Mouse (Mus musculus) cortical plate, adult 2 months (tissue): Measurements from ENCODE around the gene Atp6v1e2. TPM values are rescaled to one million over a fixed set of nuclear protein-coding genes. Genes with fewer than 3 reads are reported as not detected.

Experiments
- H3K27ac ChIP-seq: fragments of 200-500 bp; 2 replicates; pipeline ENCODE4 v1.5.1; 2012; ENCODE audit warnings: low read length, control low read depth, inconsistent platforms; ENCODE audit not compliant: insufficient read depth
- H3K4me1 ChIP-seq: fragments of 200-500 bp; 2 replicates; pipeline ENCODE4 v1.6.1; 2011; ENCODE audit warnings: low read length; ENCODE audit not compliant: control insufficient read depth, insufficient read depth
- H3K4me3 ChIP-seq: fragments of 200-500 bp; 2 replicates; pipeline ENCODE4 v1.5.1; 2011; ENCODE audit warnings: mild to moderate bottlenecking, low read length, control low read depth; ENCODE audit not compliant: insufficient read depth
- CTCF ChIP-seq: fragments of 200-500 bp; IDR thresholded peaks from 2 replicates; pipeline ENCODE4 v1.5.1; 2011; ENCODE audit warnings: mild to moderate bottlenecking, control low read depth, low read length; ENCODE audit not compliant: insufficient read depth; ENCODE audit errors: extremely low read depth
- POLR2A ChIP-seq: fragments of 200-500 bp; IDR thresholded peaks from 2 replicates; pipeline ENCODE4 v1.6.1; 2011; ENCODE audit warnings: mild to moderate bottlenecking, low read length, control low read depth; ENCODE audit not compliant: insufficient read depth; ENCODE audit errors: extremely low read depth
- polyA plus RNA-seq: library from polyadenylated mRNA; depleted of rRNA; stranded (reverse); fragments of >200 nt; gene quantifications from 2 replicates; pipeline ENCODE4 v1.2.3, GENCODE M21; 2012; rRNA removed

Atp6v1e2 gene
- not detected in 2 replicates for polyA plus RNA-seq

DNA sequence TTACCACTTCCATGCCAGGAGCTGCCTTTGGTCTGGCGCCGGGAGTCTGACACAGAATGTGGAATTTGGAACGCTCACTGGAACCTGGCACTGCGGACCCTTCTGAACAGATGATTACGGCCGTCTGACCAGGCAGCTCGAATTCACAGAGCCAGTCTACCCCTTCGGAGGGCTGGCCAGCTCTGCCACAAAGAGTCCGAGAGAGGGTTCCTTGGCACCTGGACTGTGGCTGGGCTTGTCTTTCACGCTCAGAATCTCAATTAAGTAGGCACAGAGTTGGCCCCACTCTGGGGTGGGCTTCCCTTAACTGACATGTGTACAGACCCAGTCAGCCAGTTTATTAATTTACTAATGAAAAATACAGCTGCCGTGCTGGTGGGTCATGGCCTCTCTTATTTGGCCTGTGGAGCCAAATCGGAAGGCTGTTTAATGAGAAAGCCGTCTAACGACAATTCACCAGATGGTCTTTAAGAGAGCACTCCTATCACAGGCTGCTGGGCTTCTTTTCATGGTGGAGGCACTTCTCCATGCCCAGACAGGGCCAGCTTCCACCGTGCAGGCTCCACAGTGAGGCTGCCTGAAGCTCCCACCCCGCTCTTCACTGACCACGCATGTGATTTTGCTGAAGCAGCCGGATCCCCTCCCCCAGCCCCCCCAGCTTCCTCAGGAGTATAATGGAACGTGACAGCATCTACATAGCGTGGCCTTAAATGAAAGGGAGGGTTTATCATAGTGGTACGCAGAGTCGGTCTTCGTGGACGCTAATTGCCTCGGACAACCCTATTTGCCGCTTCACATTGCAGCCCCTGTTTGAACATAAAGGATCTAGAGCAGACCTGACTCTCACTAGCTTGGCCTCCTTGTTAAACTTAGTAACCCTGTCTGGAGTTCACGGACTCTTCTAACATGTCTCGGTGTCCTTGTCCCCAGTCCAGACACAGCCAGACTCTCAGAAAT lies at the start of gene Atp6v1e2:
Gene Atp6v1e2 (minus strand): TSS at position 58 of the 957 bp plus-strand sequence.
- H3K27ac ChIP-seq, result no peak within 1 kb of the TSS

DNA sequence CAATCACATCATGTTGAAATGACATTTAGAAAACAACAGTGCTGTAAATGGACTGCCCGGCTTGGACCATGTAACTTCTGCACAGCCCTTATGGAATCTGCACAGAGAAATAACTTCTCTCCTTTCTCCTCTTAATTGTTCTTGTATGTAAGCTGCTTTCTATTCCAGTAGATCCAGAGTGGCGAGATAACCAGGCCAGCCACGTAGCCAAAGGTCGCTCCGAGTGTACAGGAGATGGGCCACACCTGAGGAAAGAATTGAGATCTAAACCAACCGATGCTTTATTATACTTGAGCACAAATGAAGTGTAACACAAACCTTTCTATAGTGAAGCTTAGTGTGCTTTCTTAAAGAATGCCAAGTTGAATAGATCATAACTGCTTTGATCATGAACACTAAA lies 49.6 kb upstream of the Atp6v1e2 start:
- H3K4me1 ChIP-seq, result no peaks in the 10 kb centered on the region
- TF ChIP-seq CTCF (no peak), POLR2A (no peak)
- no peak overlapping the region for H3K27ac ChIP-seq

More for the DNA sequence above, at the start of gene Atp6v1e2:
- Histone ChIP-seq H3K4me3 (no peak within 1 kb of the TSS), H3K4me1 (no peaks in the 10 kb centered on the region)
- no peak for TF ChIP-seq POLR2A
- no peak for TF ChIP-seq CTCF

DNA sequence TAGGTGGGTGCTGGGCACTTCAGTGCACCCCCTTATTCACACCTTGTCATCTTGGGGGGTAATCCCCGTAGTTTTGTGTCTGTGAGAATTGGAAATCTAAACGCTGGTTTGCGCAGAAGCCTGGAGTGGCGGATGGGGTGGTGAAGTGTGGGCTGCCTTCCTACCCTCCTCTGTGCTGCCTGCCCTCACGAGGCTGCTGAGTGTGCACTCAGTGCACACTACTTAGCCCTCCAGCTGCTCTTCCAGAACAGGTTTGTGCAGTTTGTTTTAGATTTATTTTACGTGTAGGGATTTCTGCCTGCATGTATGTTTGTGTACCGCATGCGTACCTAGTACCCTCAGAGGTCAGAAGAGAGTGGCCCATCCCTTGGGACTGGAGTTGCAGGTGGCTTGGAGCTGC lies 43.6 kb upstream of the Atp6v1e2 start:
- Histone ChIP-seq H3K4me1 (no peaks in the 10 kb centered on the region), H3K4me3 (no peak overlapping the region), H3K27ac (no peak overlapping the region)
- TF ChIP-seq CTCF (no peak), POLR2A (no peak)

More for the DNA sequence above, 49.6 kb upstream of the Atp6v1e2 start:
- no peak overlapping the region for H3K4me3 ChIP-seq

DNA sequence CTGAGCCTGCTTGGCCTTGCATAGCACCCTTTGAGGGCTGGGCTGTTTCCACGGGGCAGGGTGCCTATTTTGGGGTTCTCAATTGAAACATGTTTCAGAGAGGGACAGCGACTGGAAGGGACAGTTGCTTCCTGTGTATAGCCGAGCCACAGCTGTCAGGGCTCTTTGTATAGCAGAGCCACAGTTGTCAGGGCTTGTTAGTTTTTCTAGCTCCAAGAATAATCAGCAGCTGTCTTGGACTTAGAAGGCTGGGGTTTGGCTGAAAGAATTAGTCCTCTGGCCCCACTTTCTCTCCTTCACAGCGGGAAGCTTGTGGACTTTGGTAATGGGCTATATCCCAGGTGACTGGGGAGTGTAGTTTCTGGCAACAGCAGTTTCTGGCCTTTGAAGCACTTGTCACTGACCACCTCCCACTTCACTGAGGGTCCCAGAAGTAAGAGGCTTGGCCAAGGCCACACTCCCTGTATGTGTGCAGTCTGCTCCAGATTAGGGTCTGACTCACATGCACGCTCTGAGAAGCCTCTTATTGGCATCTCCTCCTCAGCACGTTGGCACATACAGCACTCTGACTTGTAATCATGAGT lies 41.0 kb upstream of the Atp6v1e2 start:
- Histone ChIP-seq H3K4me1 (no peaks in the 10 kb centered on the region), H3K4me3 (no peak overlapping the region), H3K27ac (no peak overlapping the region)
- TF ChIP-seq CTCF (no peak), POLR2A (no peak)

DNA sequence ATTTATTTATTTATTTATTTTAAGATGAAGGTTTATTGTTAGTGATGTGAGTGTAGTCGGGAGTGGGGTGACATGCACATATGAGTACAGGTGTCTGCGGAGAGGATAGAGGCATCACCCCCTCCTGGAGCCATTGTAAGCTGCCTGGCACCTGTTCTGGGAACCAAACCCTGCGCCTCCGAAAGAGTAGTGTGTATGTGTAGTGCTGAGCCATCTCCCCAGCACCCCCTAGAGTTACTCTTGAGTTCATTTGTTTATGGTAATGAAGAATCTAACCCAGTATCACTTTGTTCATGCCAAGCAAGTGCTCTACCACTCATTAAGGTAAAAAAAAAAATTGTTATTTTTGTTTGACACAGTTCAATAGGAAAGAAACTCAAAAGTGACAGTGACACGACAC lies 40.5 kb upstream of the Atp6v1e2 start:
- no peak overlapping the region for H3K4me3 ChIP-seq
- H3K27ac ChIP-seq, result no peak overlapping the region
- TF ChIP-seq CTCF, result no peak
- no peak for TF ChIP-seq POLR2A
- H3K4me1 ChIP-seq, result no peaks in the 10 kb centered on the region

DNA sequence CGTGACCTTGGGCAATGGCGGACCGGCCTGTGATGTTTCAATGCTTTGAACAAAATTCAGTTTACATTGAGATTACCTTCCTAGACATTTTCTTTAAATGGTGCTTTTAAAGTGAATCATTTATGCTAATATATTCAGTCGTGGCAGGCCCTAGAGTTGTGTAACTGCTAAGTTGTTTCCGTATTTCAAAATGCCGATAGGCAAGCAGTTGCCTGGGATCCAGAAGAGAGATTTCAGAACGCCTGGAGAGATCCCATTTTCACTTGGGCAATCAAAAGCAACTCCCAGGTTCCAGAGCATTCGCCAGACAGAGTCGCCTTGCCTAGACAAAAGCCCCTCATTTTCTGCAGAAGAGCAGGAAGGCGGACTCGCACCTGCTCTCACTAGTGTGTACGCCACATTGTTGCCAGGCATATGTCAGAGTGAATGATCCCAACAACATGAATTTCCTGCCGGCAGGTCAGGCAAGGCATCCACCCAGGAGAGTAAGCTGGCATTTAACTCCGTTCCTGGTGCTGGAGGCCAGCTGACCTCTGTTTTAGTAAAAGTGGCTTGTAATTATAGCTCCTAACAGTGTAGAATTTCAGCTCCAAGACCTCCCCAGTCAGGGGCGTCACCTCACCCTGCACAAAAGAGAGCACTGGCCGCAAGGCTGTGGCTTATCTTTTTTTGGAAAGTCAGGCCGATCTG lies 38.9 kb upstream of the Atp6v1e2 start:
- Histone ChIP-seq H3K4me3 (no peak overlapping the region), H3K4me1 (no peaks in the 10 kb centered on the region), H3K27ac (no peak overlapping the region)
- TF ChIP-seq CTCF (no peak), POLR2A (no peak)

DNA sequence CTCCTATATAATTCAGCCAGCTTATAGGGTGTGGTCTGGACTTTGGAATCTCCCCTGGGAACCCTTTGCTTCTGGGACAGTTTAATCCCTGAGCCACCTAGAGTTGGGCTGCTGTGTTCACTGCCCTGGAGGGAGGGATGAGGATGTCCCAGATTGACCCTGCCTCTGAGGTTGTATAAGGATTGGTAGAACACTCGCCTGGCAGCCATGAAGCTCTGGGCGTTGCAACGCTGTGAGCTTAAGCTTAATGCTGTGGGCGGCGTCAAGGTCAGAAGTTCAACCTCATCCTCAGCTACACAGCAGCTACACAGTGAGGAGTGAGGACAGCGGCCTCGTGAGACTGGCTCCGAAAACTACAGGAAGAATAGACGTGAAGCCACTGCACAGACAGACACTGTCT lies 34.8 kb upstream of the Atp6v1e2 start:
- no peaks in the 10 kb centered on the region for H3K4me1 ChIP-seq
- H3K27ac ChIP-seq, result no peak overlapping the region
- no peak overlapping the region for H3K4me3 ChIP-seq
- no peak for TF ChIP-seq CTCF

DNA sequence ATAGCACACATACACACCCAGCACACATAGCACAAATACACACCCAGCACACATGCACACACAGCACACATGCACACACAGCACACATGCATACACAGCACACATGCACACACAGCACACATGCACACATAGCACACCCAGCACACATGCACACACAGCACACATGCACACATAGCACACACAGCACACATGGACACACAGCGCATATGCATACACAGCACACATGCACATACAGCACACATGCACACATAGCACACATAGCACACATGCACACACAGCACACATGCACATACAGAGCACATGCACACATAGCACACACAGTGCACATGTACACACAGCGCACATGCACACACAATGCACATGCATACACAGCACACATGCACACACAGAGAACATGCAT lies 34.0 kb upstream of the Atp6v1e2 start:
- Histone ChIP-seq H3K27ac (no peak overlapping the region), H3K4me1 (no peaks in the 10 kb centered on the region), H3K4me3 (no peak overlapping the region)
- TF ChIP-seq POLR2A (no peak), CTCF (no peak)

DNA sequence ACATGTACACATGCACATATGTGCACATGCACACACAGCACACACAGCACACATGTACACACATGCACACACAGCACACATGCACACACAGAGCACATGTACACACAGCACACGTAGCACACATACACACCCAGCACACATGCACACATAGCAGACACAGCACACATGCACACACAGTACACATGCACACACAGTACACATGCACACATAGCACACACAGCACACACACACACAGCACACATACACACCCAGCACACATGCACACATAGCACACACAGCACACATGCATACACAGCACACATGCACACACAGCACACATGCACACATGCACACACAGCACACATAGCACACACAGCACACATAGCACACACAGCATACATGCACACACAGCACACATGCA lies 33.5 kb upstream of the Atp6v1e2 start:
- H3K4me3 ChIP-seq, result no peak overlapping the region
- TF ChIP-seq CTCF, result no peak
- no peak for TF ChIP-seq POLR2A
- H3K27ac ChIP-seq, result no peak overlapping the region
- H3K4me1 ChIP-seq, result no peaks in the 10 kb centered on the region
